Mouse (Mus musculus) ovary, adult 18-20 months (tissue): ENCODE data around the gene Sept1.
"Not testable (repeated sequence)": the region's sequence is repeated elsewhere in the genome, so short reads cannot be mapped to it uniquely, and the experiment has no call there.

Source experiments
- DNase-seq: peaks from one replicate; pipeline ENCODE4 v3.0.0; 2022; ENCODE audit warnings: low spot score, mixed read lengths

Sept1 gene

GRCm38 (mm10) chr7:127253821-127254769 lies 21.2 kb upstream of the Sept1 start:
- DNase-seq: peak; percentile 93

- no peak for DNase-seq
Observed at GRCm38 (mm10) chr7:127253341-127253740, 20.4 kb upstream of the Sept1 start.

DNA sequence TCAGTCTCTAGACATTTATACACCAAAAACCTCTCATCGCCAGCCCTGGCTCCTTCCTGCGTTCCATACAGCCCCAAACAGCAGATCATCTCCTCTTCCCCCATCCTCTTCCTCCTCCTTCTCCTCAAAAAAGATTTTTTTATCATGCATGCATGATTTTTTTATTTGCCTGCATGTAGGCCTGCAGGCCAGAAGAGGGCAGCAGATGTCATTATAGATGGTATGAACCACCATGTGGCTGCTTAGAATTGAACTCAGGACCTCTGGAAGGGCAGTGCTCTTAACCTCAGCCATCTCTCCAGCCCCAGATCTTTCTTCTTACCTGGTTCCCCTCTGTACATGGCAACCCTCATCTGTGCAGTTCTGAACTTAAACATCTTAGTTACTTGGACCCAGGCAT lies 19.5 kb upstream of the Sept1 start:
- DNase-seq: no peak

DNA sequence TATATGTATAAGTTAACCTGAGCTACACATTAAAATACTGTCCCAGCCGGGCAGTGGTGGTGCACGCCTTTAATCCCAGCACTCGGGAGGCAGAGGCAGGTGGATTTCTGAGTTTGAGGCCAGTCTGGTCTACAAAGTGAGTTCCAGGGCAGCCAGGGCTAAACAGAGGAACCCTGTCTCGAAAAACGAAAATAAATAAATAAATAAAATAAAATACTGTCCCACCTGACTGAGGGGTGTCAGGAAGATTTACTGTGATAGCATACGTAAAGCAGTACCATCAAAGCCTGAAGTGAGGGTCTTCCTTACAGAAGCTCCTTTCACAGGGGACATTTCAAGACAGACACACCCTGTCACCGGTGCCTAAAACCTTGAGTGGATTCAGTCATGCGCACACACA lies 17.6 kb upstream of the Sept1 start:
- DNase-seq: not testable (repeated sequence)

DNA sequence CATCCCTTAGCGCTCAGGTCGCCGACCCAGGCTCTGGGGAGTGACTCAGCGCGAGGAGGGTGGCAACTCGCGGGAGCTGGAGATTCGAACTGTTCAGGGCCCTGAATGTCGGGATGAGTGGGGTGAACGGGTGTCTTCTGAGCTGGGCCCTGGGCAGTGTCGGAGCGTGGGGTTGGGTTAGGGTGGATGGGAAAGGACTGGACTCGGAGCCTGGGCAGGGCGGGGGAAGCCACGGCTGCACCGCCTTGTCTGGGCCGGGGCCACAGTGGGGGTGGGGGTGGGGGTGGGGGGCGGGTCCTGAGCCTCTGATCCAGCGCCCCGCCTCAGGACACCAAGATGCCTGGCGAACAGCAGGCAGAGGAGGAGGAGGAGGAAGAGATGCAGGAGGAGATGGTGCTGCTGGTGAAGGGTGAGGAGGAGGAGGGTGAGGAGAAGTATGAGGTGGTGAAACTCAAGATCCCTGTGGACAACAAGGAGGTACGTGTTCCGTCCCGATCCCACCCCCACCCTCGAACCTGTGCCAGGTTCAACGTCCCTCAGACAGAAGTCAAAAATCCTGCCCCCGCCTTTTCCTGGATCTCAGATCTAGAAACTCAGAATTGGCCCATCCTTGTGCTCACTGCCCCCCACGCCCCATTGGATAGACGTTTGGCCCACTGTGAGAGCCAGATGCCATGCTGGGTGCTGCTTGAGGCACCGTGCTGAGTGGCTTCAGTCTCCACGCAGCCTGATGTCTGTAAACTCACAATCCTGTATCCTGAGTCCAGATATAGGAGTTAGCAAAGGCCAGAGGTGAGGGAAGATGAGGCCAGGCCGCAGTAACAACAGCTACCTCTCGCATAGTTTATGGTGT lies 12.0 kb upstream of the Sept1 start:
- peak; percentile 38 for DNase-seq

DNA sequence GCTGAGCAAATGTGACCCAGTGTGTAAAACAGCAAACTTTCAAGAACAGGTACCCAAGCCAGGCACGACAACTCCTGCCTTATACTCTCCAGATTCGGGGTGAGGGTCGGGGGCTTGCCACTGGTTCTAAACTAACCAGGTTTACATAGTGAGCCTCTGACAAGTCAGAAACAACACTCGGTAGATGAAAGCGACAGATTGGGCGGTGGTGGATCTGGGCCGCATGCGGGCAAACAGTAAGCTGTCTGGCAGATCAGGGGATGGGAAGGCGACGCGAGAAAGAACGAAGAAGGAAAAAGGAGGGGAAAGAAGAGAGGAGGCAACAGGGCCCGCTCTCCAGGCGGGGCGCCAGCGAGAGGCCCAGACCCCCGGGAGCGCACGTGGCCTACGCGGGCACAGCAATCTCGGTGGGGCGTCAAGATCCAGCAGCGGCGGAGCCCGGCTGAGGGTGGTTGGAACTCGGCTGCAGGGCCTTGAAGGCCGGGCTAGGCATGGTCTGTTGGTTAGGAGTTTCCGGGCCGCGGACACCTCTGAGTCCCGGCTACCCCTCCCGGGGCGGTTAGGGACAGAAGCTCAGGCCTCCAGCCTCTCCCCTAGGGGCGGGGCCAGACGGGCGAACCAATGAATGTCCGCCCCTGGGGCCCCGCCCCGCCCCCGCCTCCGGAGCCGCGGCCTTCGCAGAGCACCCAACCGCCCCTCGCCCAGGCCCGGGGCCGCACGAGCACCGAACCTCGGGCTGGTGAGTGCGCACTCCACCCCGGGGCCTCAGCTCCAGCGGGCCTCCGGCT lies 11.1 kb upstream of the Sept1 start, which contains the start of gene Zfp771:
Zfp771 (plus strand) TSS at position 405 of the 788 bp plus-strand sequence.
- peak; percentile 96 for DNase-seq

- no peak for DNase-seq
Observed at GRCm38 (mm10) chr7:127243361-127243867, 10.5 kb upstream of the Sept1 start.

GRCm38 (mm10) chr7:127234777-127235176 lies 1.8 kb upstream of the Sept1 start:
- peak; percentile 51 for DNase-seq

GRCm38 (mm10) chr7:127233765-127234164 lies 835 bp upstream of the Sept1 start:
- DNase-seq: no peak

DNA sequence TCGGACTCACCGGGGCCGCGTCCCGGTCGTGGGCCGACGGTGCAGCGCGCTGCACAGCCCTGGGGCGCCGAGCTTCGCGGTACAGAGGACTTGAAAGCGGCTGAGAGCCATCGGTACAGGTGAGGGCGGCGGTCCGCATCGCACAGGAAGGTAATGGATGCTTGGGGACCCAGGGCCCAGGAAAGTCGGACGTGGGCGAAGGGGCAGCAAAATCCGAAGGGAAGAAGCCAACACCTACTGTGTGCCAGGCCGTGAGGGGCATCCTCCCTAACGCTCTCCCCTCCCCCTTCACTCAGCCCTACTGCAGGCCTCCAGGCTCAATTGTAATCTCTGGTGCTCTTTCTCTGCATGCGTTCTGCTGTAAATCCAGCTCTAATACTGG lies 429 bp upstream of the Sept1 start:
- DNase-seq: no peak

DNA sequence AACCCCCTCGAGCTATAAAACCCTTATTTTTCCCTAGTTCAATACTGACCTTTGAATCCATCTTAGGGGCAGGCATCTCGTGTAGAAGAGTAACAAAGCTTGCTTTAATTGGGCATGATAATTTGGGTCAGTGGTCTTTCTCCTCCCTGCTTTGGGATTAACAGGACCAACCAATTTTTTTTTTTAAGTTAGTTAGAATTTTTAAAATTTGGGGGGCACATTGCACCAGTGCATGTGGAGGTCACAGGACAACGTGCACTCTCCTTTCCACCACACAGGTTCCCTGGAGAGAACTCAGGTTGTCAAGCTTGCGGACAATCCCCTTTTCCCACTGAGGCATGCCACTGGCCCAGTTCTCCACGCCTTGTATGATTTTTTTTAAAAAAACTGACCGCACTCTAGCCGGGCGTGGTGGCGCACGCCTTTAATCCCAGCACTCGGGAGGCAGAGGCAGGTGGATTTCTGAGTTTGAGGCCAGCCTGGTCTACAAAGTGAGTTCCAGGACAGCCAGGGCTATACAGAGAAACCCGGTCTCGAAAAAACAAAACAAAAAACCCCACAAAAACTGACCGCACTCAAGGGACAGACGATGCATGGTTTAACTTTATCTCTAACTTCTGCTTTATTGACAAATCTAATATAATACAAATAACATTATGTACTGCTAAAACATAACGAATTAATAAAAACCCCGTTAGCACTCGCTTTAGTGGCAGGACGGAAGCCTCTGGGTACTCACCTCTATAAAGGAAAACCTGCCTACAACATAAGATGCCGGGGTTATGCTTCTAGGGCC lies 906 bp downstream of the Sept1 start:
- DNase-seq: no peak

DNA sequence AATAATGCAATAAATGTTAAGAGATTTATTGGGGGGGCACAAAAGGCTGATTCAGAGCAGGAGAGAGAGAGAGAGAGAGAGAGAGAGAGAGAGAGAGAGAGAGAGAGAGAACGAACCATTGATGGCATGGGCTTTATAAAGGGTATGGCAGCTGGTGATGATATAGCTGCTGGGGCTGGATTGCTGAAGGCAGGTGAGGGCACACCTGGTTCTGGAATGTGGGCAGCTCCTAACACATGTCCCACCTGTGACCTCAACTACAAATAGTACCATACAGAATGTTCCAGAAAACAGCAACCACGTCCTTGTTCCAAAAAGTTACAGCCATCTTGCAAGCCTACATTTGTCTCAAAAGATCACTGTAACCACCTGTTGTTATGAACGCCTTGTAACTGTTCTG lies 1.6 kb downstream of the Sept1 start:
- DNase-seq: no peak

- DNase-seq: peak; percentile 47
Observed at GRCm38 (mm10) chr7:127228615-127229303, 4.2 kb downstream of the Sept1 start.

GRCm38 (mm10) chr7:127225147-127225995 lies 7.6 kb downstream of the Sept1 start:
- no peak for DNase-seq

GRCm38 (mm10) chr7:127224616-127225015 lies 8.3 kb downstream of the Sept1 start:
- DNase-seq: no peak

DNA sequence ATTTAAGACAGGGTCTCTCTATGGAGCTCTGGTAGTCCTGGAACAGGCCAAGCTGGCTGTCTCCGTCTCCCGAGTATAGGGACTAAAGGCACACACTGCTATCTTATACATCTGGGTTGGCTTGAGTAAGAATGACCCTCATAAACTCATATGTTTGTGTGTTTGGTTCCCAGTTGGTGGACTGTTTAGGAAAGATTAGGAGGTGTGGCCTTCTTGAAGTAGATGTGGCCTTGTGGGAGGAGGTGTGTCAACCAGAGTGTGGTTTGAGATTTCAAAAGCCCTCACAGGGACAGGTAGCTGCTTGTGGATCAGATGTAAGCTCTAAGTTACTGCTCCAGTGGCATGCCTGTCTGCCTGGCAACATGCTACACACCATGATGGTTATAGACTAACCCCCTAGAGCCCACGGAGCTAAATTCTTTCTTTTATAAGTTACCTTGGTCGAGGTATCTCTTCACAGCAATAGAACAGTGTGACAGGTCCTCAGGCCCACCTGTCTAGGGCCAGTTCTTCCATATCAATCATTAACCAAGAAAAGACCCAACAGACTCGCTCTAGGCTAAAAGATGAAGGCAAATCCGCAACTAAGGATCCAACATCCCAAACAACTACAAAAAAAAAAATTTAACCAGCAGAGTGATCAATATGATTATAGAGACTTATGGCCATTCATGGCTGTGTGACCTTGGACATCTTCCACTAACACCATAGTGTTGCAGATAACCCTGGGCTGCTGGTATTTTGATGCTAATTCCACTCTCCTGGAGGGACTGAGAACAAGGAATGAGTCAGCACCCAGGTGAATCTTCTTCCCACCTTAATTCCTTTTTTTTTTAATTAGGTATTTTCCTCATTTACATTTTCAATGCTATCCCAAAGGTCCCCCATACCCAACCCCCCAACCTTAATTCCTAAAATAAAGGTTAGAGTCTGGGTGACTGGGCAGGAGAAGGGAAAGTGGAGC lies 9.1 kb downstream of the Sept1 start:
- no peak for DNase-seq

DNA sequence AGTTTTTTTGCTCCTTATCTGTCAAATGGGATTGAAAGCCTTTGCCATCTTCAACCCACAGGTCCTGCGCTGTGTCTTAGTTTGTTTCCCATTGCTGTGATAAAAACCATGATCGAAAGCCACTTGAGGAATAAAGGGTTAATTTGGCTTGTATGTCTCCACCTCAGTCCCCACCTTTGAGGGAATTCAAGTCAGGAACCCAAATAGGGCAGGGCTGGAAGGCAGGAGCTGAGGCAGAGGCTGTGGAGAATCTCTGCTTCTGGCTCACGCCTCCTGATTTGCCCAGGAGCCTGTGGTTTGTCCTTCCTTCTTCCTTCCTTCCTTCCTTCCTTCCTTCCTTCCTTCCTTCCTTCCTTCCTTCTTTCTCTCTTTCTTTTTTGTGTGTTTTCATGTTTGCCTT lies 9.8 kb downstream of the Sept1 start:
- DNase-seq: no peak

GRCm38 (mm10) chr7:127220440-127220839 lies 12.5 kb downstream of the Sept1 start:
- DNase-seq: no peak
